8 mouse cellular contexts compared by ENCODE assay signal in genomic region chr6:54817266-54817767, GRCm38 (mm10). TPM values are rescaled to one million over a fixed set of nuclear protein-coding genes. Genes with fewer than 3 reads are reported as not detected.
DNase-seq lines count a peak whose midpoint lies in the region; ATAC-seq lines count a peak whose summit lies in the region.

No protein-coding gene starts in this region.

- H3K27me3 ChIP-seq in hindbrain, embryonic 12.5 days = peaks cover 3% of the 10 kb centered on the region; the same call in 1 of the 2 replicates
- H3K27me3 ChIP-seq in megakaryocyte, embryonic 14.5 days (replicated peaks) = no peaks in the 10 kb centered on the region

- peak overlapping the region; percentile 99 for H3K27ac ChIP-seq in hindbrain, embryonic 12.5 days

- H3K4me2 ChIP-seq in hindbrain, embryonic 12.5 days (replicated peaks) = peak overlapping the region; percentile 51

- peak overlapping the region; percentile 66 for H3K4me3 ChIP-seq in hindbrain, embryonic 12.5 days
- H3K4me3 ChIP-seq in megakaryocyte, embryonic 14.5 days (replicated peaks) = peak overlapping the region; percentile 96

- intact Hi-C loops in left cerebral cortex, postnatal 10 days (cut with DNase I) = loop anchor here (5.0 to 10.0 kb wide), 3 partner anchors 80 to 347 kb away; partner anchors contain the start of gene Ggct

- H3K9ac ChIP-seq in hindbrain, embryonic 12.5 days = peak overlapping the region; percentile 76

- WGBS in hindbrain, embryonic 12.5 days = 1% methylated on average over 39 of the region's 39 CpGs

- peaks cover 19% of the 10 kb centered on the region for H3K4me1 ChIP-seq in hindbrain, embryonic 12.5 days
- peaks cover 55% of the 10 kb centered on the region for H3K4me1 ChIP-seq in megakaryocyte, embryonic 14.5 days

- peak; percentile 32 for ATAC-seq in frontal cortex, adult (ENCODE audit: low TSS enrichment)
- peak; percentile 42 for ATAC-seq in hindbrain, embryonic 12.5 days (ENCODE audit: low FRiP score)

- peak; percentile 87 for DNase-seq in T-cell, adult 2 months (ENCODE audit: low spot score)
- peak; percentile 68 for DNase-seq in cerebellum, adult 9-10 months
- peak; percentile 31 to 68 for DNase-seq in left cerebral cortex, postnatal 10 days (ENCODE audit: extremely low spot score in 1 of 2, low spot score in 2 of 2)
- peak; percentile 48 to 54 for DNase-seq in right cerebral cortex, postnatal 10 days (ENCODE audit: low spot score in 2 of 2)
- peak; percentile 47 to 60 for DNase-seq in urinary bladder, postnatal 36 days (ENCODE audit: low spot score in 2 of 2)

- no peaks in the 10 kb centered on the region for H3K36me3 ChIP-seq in hindbrain, embryonic 12.5 days
- peaks cover 9% of the 10 kb centered on the region for H3K36me3 ChIP-seq in megakaryocyte, embryonic 14.5 days (replicated peaks; ENCODE audit: low read length)

- no peaks in the 10 kb centered on the region for H3K9me3 ChIP-seq in hindbrain, embryonic 12.5 days (replicated peaks)
- H3K9me3 ChIP-seq in megakaryocyte, embryonic 14.5 days = no peaks in the 10 kb centered on the region

RNA-seq across cellular contexts. Expression of gene Znrf2, which starts 0.6 kb away (rescaled TPM):
- 3.9 and 4.1 TPM in 2 replicates for polyA plus RNA-seq in hindbrain, embryonic 12.5 days (2016; fragmentation: Nextera tagmentation; extraction: Ambion mirVana)
- total RNA-seq in left cerebral cortex, postnatal 10 days (2021) = 10 to 100 TPM; 31.7 to 35.2 TPM
- polyA plus RNA-seq in megakaryocyte, embryonic 14.5 days (2012; ENCODE audit: insufficient read depth, low replicate concordance) = 15.8 and 22.0 TPM in 2 replicates

Comparison
In these comparisons a context has a peak if more than half of its experiments do, and no peak if none do; other contexts are left out.
1. Peak in every context shown above with its lines: DNase-seq, ATAC-seq, H3K4me3 ChIP-seq and H3K27ac ChIP-seq.